Mouse (Mus musculus): ENCODE measurements around the gene Ap1s3. TPM values are rescaled to one million over a fixed set of nuclear protein-coding genes. Genes with fewer than 3 reads are reported as not detected.
A peak's percentile ranks its signal among the peaks of the same experiment; 100 is the strongest.
"Not testable (repeated sequence)": the region's sequence is repeated elsewhere in the genome, so short reads cannot be mapped to it uniquely, and the experiment has no call there.

The Ap1s3 gene
- total RNA-seq, 2 experiments from 2014 or later, result 2.6 to 2.7 TPM

GRCm38 (mm10) chr1:79616492-79616891 lies 55.3 kb downstream of the Ap1s3 start:
- intact Hi-C loops (cut with DNase I), result no loop called here
- DNase-seq (ENCODE audit: extremely low spot score in 1 of 2, low spot score in 2 of 2), result no peak

DNA sequence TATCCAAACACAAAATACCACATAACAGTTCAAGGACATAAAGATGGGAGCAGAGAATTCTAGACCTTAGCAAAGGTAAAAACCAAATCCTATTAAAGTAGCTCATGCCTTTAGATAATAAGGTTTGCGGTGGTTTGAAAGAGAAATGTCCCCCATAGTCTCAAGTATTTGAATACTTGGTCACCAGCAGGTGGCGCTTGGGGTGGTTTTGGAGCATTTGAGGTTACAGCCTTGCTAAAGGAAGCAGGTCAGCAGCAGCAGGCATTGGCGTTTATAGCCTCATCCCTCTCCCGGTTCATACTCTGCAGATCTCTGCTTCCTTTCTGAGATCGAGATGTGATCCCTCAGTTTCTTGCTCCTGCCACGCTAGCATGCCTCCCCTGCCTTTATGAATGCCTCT lies 57.3 kb downstream of the Ap1s3 start:
- intact Hi-C loops (cut with DNase I), result no loop called here

GRCm38 (mm10) chr1:79611271-79611670 lies 60.5 kb downstream of the Ap1s3 start:
- intact Hi-C loops (cut with DNase I); DNase-seq (ENCODE audit: extremely low spot score in 1 of 2, low spot score in 2 of 2): not testable (repeated sequence)

More for the DNA sequence above, 57.3 kb downstream of the Ap1s3 start:
- no peak for DNase-seq (ENCODE audit: extremely low spot score in 1 of 2, low spot score in 2 of 2)

DNA sequence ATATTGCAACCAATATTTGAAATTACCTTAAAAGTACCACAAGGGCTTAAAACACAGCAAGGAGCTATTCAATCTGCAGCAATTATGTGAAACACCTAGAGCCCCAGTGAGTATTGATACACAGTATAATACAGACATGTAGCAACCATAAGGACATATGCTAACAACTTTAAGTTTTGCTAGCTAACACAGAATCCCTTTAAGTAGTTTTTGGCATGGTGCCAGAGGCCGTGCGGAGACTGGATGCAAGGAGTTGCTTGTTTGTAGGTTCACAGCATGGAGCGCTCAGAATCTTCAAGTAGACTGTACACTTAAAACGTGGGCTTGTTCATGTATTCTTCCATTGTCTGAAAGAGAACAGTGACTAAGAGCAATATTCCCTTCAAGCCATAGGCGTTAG lies 62.9 kb downstream of the Ap1s3 start:
- DNase-seq (ENCODE audit: extremely low spot score in 1 of 2, low spot score in 2 of 2); intact Hi-C loops (cut with DNase I): not testable (repeated sequence)

- intact Hi-C loops (cut with DNase I), result no loop called here
- DNase-seq (ENCODE audit: extremely low spot score in 1 of 2, low spot score in 2 of 2), result no peak
Measured at GRCm38 (mm10) chr1:79602500-79602899, 69.3 kb downstream of the Ap1s3 start.

DNA sequence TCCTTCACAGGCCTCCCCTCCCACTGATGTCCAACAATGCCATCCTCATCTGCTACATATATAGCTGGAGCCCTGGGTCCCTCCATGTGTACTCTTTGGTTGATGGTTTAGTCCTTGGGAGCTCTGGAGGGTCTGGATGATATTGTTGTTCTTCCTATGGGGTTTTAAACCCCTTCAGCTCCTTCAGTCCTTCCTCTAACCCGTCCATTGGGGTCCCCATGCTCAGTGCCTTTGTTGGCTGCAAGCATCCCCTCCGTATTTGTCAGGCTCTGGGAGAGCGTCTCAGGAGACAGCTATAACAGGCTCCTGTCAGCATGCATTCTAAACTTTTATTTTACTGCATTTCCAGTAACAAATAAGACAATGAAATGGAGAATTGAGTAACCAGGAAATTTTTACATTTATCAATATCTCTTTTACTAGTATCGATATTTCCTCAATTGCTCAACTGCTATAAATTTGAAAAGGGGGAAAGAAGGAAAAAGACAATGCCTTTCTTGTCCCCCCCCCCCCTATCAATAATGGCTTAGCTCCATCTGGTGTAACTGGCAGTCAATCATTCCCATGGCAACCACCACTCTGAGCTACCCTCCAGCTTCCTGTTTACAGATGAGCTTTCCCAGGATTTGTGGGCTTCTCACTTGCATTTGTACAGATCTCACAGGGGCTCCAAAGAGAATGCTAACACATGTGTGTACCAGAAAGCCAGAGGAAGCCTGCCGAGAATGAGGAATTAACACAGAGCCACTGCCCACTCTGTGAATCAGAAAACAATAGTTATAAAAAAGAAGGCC lies 73.2 kb downstream of the Ap1s3 start:
- no peak for DNase-seq (ENCODE audit: extremely low spot score in 1 of 2, low spot score in 2 of 2)
- intact Hi-C loops (cut with DNase I), result no loop called here

GRCm38 (mm10) chr1:79592721-79593277 lies 79.0 kb downstream of the Ap1s3 start:
- intact Hi-C loops (cut with DNase I), result no loop called here
- DNase-seq (ENCODE audit: extremely low spot score in 1 of 2, low spot score in 2 of 2), result no peak

GRCm38 (mm10) chr1:79591091-79591490 lies 80.7 kb downstream of the Ap1s3 start:
- intact Hi-C loops (cut with DNase I), result no loop called here

DNA sequence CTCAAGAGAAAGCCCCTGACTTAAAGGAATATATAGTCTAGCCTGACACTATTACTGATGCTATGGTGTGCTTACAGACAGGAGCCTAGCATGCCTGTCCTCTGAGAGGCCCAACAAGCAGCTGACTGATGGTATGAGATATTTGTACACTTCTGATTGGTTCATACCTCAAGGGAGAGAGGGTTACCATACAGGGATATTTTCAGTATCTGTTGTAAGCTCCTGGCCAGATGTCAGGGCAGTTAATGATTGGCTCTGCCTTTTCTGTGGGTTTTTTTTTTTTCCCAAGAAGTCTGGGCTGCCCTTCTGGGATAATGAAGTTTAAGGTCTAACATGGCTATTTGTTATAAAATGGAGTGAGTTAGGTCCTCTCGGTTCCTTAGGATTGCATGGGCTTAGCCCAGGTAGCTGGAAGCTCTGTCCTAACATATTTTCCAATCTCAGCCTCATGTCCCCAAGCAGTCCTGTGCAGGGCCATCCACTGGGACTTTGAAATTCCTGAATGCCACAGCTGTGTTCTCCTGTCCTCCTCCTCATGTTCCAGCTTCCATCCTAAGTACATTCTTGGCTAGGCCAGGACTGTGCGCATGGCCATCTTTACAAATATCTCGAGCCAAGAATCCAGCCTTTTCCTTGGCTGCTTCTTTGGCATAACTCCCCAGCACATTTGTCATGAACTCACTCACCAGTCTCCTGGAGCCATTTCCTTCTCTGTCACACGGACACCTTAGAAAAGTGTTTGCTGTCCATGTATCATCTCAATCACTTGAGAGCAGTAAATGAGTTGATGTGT lies 81.6 kb downstream of the Ap1s3 start:
- intact Hi-C loops (cut with DNase I), result no loop called here
- DNase-seq (ENCODE audit: extremely low spot score in 1 of 2, low spot score in 2 of 2), result no peak

More at GRCm38 (mm10) chr1:79591091-79591490, 80.7 kb downstream of the Ap1s3 start:
- no peak for DNase-seq (ENCODE audit: extremely low spot score in 1 of 2, low spot score in 2 of 2)

GRCm38 (mm10) chr1:79589424-79589823 lies 82.3 kb downstream of the Ap1s3 start:
- DNase-seq (ENCODE audit: extremely low spot score in 1 of 2, low spot score in 2 of 2), result no peak
- intact Hi-C loops (cut with DNase I), result no loop called here

- DNase-seq (ENCODE audit: extremely low spot score in 1 of 2, low spot score in 2 of 2), result peak; percentile 62 to 73
- intact Hi-C loops (cut with DNase I), result no loop called here
Measured at GRCm38 (mm10) chr1:79581136-79581679, 90.6 kb downstream of the Ap1s3 start.

GRCm38 (mm10) chr1:79577357-79577756 lies 94.4 kb downstream of the Ap1s3 start:
- intact Hi-C loops (cut with DNase I), result no loop called here
- DNase-seq (ENCODE audit: extremely low spot score in 1 of 2, low spot score in 2 of 2), result no peak

GRCm38 (mm10) chr1:79571912-79572311 lies 99.9 kb downstream of the Ap1s3 start:
- intact Hi-C loops (cut with DNase I), result no loop called here
- no peak for DNase-seq (ENCODE audit: extremely low spot score in 1 of 2, low spot score in 2 of 2)

DNA sequence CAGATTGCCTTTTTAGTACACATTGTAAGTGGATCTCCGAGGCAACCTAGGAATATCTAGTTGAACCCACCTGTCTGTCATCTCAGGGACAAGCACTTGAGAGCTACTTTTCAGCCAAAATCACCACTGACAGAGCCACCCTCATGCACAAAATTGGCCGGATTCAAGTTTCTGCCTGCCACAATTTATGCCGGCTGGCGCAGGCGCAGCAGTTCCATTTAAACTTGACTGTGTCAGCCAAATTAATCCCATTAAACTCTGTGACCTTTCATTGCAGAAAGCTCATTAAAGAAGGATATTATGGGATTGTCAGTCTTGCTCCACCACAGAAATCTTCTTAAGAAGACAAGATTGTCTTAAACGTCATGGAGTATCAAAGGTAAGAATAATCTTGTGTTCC lies 100.6 kb downstream of the Ap1s3 start:
- intact Hi-C loops (cut with DNase I), result no loop called here
- DNase-seq (ENCODE audit: extremely low spot score in 1 of 2, low spot score in 2 of 2), result no peak

DNA sequence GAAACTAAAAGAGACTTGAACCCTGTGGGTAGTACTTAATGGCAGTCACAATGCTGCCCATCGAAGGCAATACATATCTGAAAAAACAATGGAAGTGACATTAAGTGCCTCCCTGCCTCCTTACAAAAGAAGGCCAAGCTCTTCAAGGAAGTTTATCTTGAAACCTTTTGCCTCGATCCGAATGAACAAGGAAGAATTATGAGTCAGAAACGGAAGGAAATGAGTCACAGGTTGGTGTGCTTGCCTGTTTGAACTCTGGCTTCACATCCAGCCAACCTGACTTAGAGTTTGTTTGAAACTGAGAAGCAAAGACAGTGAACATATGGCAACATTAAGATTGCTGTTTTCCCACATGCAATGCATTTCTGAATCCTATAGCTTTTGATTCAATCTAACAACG lies 110.6 kb downstream of the Ap1s3 start:
- intact Hi-C loops (cut with DNase I), result no loop called here
- DNase-seq (ENCODE audit: extremely low spot score in 1 of 2, low spot score in 2 of 2), result no peak

Other genes with a start within 250 kb of the Ap1s3 start
- gene Scg2, start 231.9 kb downstream of the Ap1s3 start, total RNA-seq (2021), result 100 to 1,000 TPM; 132 to 138 TPM
- gene Mrpl44, start 104.0 kb upstream of the Ap1s3 start, total RNA-seq (2021), result 10 to 100 TPM; 20.8 to 22.6 TPM
- gene Wdfy1, start 104.2 kb upstream of the Ap1s3 start, total RNA-seq (2021), result 10 to 100 TPM; 42.8 to 44.3 TPM
- 100 to 1,000 TPM; 186 to 189 TPM for gene Serpine2, start 189.2 kb upstream of the Ap1s3 start, total RNA-seq (2021)